Mouse (Mus musculus) heart, adult 2 months (tissue): Measurements from ENCODE around the gene Mdga1.

Experiments used
- CTCF ChIP-seq: fragments of 200-600 bp; IDR thresholded peaks from 2 replicates; pipeline ENCODE4 v1.8.1; 2022; ENCODE audit warnings: antibody characterized with exemption, mild to moderate bottlenecking, moderate library complexity
- EP300 ChIP-seq: fragments of 200-500 bp; IDR thresholded peaks from 2 replicates; pipeline ENCODE4 v1.6.1; 2011; ENCODE audit warnings: low read depth, low read length, control low read depth; ENCODE audit not compliant: insufficient read depth
- POLR2A ChIP-seq: fragments of 200-500 bp; IDR thresholded peaks from 2 replicates; pipeline ENCODE4 v1.6.1; 2011; ENCODE audit warnings: mild to moderate bottlenecking, low read depth, low read length, control low read depth; ENCODE audit not compliant: insufficient read depth

- TF ChIP-seq EP300 (no peak), POLR2A (no peak), CTCF (no peak)
Measured at GRCm38 (mm10) chr17:29919552-29919920, 50.4 kb downstream of the Mdga1 start.
